Mouse (Mus musculus): ENCODE data around the gene Tenm2. TPM values are rescaled to one million over a fixed set of nuclear protein-coding genes. Genes with fewer than 3 reads are reported as not detected.
A peak's percentile ranks its signal among the peaks of the same experiment; 100 is the strongest.

Gene Tenm2
- polyA plus RNA-seq, 1 experiment, result 0.02 TPM

DNA sequence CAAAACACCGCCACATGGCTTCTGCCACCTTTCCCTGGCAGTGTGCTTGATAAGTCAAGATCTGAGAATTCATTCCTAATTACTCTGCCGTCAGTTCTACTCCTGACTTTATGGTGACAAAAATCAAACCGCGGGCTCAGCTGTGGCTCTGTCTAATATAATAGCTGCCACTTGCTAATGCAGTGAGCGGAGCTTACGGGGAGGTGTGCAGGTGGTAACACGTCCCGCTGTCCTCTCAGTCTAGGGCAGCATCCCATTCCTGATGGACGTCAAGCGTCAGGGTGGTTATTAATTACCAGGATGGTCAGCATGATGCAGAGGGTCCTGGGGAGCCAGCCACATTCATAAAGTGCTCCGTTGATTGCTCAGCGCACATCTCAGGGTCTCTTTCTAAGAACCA lies 903.5 kb downstream of the Tenm2 start:
- 82% methylated on average over 12 of the region's 12 CpGs for WGBS
- DNase-seq (ENCODE audit: low read depth, low spot score), result no peak

DNA sequence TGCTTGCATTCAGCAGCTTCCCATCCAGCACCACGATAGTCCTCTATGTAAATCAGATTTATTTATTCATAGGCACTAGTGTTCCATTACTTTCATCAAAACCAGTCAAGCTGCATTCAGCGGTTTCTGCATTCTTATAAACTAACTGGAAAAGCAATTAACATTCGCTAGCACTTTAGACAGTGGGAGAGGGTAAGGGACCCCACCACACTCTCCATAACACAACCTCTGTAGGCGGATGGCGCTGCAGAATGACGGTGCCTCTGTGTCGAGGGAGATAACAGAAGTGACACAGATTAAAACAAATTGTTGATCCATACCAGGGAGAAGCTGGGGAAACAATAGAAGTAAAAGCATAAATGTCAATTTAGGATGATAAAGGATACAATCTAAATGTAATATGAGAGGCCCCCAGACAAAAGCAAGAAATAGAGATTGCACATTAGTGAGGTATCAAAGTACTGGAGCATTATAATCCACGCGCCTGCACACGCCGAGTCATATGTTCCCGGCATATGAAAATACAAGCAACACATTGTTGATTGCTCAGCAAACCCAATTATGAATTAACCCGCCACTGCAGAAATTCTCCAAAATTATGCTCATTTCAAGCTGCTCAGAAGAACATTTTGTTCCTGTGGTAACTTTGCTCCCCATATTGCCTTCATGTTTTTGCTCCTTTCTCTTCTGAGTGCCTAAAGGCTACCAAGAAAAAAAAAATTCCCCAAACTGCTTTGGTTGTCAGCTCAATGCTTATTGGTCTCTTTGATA lies 904.2 kb downstream of the Tenm2 start:
- 76% methylated on average over 13 of the region's 13 CpGs for WGBS
- no peak for DNase-seq (ENCODE audit: low read depth, low spot score)

DNA sequence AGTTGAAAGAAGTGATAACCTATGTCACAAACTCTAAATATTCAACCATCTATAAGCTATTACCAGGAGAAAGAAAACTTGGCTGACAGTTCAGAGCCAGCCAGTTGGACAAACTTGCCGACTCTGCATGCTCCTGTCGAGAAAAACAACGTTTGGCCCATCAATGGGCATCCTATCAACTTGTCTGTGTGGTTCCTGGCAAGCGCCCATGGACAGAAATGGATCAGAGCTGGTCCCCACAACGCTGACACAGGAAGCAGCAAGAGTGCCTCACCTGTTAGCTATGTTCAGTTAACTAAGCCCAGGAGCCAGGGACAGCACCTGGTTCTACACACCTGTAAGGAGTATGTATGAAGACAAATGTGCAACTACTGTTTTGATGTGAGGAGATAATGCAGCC lies 908.5 kb downstream of the Tenm2 start:
- 73% methylated on average over 5 of the region's 5 CpGs for WGBS
- no peak for DNase-seq (ENCODE audit: low read depth, low spot score)

DNA sequence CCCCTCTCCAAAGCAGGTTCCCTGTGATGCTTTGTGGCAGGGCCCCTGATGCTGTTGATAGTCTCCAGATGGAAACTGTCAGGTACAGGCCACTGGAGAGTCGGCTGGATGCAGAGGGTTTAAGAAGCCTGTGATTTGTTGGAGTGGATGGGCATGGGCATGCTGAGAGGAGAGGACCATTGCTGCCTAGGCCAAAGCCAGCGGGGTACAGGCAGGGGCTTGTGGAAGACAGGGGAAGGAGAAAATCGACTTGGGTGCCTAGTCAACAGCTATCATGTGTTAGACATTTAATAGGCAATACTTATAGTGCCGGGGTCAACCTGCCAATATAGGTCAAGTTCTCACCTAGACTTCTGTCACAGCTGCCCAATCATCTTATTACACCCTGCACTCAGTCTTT lies 926.4 kb downstream of the Tenm2 start:
- DNase-seq (ENCODE audit: low read depth, low spot score), result no peak
- 70% methylated on average over 4 of the region's 4 CpGs for WGBS

DNA sequence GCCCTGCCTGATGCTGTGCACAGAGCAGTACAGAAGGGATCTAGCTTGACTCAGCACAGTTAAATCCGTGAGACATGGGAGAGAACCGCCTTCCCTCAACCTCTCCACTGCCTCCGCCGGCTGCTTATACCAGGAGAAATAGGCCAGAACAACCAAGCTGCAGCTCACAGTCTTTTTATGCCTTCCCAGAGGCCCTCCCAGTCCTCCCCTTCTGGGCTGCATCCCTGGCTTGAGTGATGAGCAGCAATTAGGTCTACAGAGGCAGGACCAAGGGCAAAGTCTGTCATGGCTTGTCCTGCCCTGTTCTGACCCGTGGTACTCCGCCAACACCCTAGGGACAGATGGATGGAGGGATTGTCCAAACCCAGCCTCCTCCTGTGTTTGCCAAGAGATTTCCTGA lies 928.5 kb downstream of the Tenm2 start:
- DNase-seq (ENCODE audit: low read depth, low spot score), result no peak
- 82% methylated on average over 6 of the region's 6 CpGs for WGBS

DNA sequence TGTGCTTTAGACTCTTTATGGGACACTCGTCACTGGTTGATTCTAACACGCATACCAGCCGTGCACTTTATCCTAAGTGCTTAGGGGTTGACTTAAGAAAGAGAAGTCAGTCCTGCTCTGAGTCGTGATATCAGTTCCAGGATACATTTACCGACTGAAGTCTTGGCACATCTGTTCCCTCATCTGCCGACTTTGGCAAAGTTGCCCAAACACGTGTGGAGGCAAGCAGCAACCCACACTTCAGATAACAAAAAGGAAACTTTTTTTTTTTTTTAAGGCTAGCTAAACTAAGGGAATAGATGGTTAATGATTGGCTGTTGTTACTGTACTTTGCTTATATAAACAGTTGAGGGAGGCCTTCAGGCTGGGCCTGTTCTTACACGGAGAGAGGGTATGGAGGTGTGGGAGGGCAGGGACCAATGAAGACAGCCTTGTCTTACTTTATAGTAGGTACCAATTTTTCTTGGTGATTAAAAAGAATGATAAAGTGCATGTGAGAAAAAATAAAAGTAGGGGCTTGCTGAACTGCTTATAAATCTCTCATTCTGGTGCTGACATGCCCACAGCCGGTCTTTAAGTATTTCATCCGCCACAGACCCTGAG lies 930.3 kb downstream of the Tenm2 start:
- WGBS, result 55% methylated on average over 10 of the region's 10 CpGs

DNA sequence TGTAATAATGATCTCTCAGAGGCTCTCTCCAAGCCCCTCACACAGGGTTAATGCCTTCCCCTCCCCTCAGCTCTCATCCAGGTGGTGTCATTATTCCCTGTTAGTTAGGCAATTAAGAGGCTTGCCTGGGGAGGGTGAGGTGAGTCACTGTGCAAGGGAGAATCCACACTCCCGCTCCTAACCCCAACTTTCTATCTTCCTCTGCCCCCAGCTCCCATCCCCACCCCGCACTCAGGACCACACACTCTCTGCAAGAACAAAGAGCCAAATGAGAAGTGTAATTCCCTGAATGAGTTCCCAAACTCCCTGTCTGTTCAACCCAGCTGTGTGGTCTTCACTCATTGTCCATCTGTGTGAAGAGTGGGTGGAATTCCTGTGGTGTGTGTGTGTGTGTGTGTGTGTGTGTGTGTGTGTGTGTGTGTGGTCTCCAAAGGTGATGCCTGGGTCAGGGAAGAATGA lies 932.8 kb downstream of the Tenm2 start:
- 61% methylated on average over 2 of the region's 2 CpGs for WGBS

More for the DNA sequence above, 930.3 kb downstream of the Tenm2 start:
- no peak for DNase-seq (ENCODE audit: low read depth, low spot score)

DNA sequence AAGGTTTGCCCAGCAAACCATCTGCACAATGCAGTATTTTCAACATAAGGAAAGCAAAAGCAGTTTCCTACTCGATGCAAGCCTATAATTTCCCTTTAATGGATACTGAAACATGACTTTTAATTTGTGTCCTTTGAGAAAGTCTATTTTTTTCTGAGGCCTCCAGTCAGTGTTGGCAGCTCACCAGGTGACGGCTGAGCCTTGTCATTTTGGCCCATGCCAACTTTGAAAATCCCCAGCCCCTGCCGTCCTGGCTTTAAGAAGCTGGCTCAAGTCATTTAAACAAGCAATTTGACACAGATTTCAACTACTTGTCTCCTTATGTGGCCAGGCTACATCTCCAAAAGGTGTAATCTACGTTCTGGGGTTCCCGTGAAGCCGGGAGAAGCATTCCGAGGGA lies 933.7 kb downstream of the Tenm2 start:
- DNase-seq (ENCODE audit: low read depth, low spot score), result no peak
- 43% methylated on average over 7 of the region's 7 CpGs for WGBS

More for the DNA sequence above, 932.8 kb downstream of the Tenm2 start:
- no peak for DNase-seq (ENCODE audit: low read depth, low spot score)

DNA sequence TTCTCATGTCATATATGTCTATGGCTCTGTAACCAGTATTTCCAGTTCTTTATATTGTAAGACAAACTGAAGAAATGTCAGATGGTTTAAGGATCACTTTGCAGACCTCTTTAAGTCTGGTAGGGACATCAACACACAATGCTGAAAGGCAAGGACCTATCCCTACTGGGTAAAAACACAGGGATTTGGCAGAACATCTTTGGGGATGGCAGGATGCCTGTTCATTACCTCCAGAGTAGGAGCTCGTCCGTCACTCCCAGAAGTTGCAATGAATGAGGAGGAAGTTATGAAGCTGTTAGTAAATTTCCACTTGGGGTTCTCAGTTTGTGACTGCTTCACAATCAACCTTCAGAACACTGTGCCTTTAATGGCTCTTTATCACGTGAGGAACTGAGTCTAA lies 939.2 kb downstream of the Tenm2 start:
- 45% methylated on average over 3 of the region's 3 CpGs for WGBS

DNA sequence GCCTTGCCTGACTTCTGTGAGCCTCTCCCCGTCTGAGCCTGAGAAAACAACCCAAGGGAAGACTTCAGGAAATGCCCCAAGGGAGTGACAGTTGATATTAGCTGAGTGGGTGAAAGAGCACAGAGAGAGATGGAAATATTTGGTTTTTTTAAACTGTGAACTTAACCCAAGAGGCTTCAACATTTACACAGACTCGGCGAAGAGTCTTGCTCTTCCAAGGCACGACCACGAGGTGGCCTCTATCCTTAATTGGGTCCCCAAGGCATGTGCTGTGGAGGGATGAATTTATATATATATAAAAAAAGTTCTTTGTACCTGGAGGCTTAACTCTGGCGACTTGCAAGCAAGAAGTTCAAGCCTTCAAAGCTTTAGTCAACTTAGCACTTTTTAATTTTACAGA lies 943.6 kb downstream of the Tenm2 start:
- WGBS, result 34% methylated on average over 6 of the region's 6 CpGs
- no peak for DNase-seq (ENCODE audit: low read depth, low spot score)

More for the DNA sequence above, 939.2 kb downstream of the Tenm2 start:
- no peak for DNase-seq (ENCODE audit: low read depth, low spot score)

DNA sequence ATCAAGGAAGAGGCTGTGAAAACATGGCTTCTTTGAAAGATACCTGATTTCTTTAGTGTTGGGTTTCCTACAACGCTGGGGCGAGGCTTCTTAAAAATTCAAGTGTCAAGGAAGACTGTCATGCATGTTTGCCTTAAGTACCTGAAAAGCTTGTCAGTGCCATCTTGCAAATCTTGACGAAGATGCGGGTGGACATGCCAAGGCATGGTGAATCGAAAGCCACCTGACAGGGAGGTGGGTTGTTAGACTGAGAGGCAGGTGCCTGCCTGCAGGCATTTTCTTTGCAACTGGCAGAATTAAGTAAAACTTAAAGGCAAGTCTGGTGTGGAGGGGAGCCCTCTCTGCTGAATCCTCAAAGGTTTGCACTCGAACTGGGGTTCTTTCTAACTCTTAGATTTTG lies 949.5 kb downstream of the Tenm2 start:
- 86% methylated on average over 6 of the region's 6 CpGs for WGBS
- no peak for DNase-seq (ENCODE audit: low read depth, low spot score)

DNA sequence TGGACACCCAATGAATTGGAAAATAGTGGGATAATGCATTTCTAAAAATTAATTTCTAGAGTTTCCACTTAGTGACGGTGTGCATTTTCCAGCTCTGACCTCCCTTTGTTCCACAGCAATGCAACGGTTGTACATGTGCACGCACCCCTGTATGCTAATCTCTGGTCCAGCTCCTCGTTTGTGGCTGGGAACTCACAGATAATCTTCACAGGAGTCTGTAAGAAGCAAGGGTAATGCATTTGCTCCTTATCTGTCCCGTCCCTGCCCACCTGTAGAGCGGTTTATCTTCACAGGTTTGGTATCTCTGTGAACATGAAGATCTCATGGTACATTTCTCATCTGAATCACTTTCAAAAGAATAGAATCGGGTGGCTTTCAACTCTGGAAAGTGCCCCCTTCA lies 955.2 kb downstream of the Tenm2 start:
- no peak for DNase-seq (ENCODE audit: low read depth, low spot score)
- WGBS, result 85% methylated on average over 7 of the region's 7 CpGs

DNA sequence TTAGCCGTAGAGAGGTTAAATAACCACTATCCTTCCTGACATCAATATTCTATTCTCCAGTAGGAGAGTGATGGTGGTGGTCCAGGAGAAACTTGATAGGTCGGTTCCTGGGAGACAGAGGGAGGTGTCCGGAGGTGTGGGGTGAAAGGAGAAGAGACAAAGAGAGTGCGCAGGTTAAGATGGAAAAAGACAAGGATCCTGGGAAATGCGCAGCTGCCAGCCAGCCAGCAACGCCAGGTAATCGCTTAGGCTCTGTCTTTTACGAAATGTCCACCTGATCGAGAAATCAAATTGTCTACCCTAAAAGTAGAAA lies 957.9 kb downstream of the Tenm2 start:
- WGBS, result 57% methylated on average over 9 of the region's 9 CpGs
- no peak for DNase-seq (ENCODE audit: low read depth, low spot score)

DNA sequence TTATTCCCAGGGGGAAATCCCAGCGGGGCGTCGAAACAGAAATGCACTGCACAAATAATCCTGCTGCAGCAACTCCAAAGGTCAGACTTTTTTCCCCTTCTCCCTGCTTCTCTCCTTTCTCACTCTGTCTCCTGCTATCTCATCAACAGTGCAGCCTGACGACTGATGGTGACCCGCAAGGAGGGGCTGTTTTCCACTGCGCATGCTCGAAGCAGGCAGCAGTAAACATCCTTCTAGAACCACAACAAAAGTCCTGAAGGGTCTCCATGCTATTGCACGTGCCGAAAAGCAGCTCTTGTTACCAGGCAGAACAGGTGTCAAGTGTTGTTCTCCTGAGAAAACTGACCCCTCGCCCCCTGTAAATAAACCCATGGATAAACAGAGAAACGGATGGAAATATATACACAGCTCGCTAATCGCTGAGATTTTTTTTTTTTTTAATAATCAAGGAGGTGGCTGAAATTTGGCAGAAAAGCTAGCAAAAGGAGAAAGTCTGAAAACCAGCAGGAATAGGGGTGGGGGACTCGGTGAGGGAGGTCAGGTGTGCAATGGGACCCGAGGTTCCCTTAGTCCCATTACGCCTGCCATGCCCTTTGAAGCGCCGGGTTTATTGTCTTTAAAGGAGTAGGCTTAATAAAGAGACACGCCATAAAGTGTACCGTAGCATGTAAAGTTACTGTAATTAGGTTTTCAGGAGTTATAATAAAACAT lies 958.4 kb downstream of the Tenm2 start:
- no peak for DNase-seq (ENCODE audit: low read depth, low spot score)
- 26% methylated on average over 20 of the region's 20 CpGs for WGBS

DNA sequence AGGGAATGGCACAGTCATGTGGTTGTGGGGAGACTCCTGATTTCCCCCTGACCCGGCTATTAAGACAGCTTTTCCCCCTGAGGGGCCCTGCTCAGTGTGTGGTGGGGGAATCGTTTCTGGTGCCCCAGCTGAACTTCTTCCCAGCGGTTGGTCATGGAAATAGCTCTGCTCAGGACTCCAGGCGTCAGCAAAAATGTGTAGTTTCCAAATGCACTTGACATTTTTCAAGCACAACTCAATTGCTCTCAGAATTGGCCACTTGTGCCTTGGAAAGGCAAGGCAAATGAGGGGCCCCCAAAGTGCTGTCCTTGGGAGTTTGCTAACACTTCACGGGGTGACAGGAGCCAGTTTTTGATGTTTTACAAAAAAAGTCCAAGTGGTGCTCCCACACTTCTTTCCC lies 959.7 kb downstream of the Tenm2 start:
- 55% methylated on average over 5 of the region's 5 CpGs for WGBS
- DNase-seq (ENCODE audit: low read depth, low spot score), result no peak

DNA sequence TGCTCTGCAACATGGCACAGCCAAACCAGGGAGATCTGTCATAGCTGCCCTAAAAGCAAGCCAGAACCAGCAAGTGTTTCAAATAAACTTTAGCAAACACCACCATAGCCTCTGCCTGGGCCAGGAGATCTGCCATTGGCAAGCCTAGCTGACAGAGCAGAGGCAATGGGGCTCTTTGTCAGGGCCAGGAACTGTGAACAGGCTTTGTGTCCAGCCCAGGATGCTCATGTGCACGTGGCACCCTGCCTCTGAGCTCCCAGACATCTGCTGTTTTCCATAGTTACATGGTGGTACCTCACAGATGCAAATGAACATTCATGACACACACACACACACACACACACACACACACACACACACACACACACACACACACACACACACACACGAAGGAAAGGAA lies 963.6 kb downstream of the Tenm2 start:
- no peak for DNase-seq (ENCODE audit: low read depth, low spot score)
- WGBS, result 75% methylated on average over 2 of the region's 2 CpGs

DNA sequence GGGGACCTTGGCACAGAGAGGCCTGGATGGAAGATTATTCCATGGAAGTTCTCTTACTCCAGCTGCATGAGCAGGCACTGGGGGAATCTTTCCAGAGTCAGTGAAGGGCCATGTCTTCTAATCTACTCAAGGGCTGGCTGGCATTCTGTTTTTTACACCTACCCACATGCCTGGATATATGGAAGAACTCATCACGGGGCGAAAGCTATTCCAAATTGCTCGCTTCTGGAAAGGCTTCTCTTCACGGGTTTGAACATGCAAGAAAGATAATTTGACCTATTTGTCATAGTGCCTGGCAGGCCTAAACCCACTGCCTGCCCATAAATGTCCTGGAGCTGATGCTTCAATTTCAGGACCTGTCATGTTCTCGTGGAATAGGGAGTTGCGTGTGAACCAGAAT lies 965.8 kb downstream of the Tenm2 start:
- WGBS, result 93% methylated on average over 6 of the region's 6 CpGs

DNA sequence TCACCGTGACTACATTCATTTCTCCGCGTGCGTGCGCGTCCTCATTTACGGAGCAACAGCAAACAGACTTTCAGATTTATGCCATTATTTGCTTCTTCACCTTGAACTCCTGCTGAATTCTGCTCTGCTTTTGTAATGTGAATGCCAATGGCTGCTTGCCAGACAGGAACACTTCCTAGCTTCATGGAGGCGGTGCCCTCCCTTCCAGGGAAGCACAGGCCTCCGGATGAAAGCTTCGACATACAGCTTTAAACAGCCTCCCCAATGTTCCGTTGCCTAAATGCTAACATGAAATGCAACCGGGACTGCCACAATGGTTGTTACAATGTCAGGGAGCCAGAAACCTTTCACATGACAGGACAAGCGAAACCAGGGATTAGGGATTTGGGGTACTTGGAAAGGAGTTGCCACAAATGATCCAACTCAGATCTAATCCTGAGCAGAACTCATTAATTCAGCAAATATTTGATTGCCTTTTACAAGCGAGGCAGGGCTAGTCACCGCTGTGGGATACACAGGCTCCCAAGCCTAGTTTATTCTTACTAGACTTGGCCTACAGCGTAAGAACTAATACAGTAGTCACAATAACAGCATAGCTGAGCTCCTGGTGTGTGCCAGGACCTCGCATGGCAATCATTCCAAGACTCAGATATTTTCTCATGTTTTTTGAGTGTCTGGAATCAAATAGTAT lies 970.8 kb downstream of the Tenm2 start:
- peak; percentile 13 for DNase-seq (ENCODE audit: low read depth, low spot score)
- 40% methylated on average over 17 of the region's 17 CpGs for WGBS

More for the DNA sequence above, 965.8 kb downstream of the Tenm2 start:
- DNase-seq (ENCODE audit: low read depth, low spot score), result no peak

DNA sequence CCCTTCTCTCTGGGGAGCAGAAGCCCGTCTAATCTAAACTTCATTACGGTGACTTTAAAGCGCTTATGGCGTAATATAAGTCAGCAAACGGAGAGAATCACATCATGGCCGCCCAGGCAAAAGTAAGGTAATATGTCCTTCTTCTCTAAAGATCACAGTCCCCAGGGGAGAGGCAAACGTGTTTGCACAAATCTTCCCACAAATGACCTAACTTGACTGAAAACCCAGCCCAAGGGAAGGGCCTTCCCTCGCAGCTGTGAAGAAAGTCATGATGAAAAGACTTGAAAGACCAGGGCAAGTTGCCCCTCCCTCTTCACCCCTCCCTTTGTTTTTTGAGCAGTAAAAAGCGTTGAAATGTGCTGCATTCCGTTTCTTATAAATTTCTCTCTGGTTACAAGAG lies 971.9 kb downstream of the Tenm2 start:
- WGBS, result 42% methylated on average over 10 of the region's 10 CpGs
- no peak for DNase-seq (ENCODE audit: low read depth, low spot score)

DNA sequence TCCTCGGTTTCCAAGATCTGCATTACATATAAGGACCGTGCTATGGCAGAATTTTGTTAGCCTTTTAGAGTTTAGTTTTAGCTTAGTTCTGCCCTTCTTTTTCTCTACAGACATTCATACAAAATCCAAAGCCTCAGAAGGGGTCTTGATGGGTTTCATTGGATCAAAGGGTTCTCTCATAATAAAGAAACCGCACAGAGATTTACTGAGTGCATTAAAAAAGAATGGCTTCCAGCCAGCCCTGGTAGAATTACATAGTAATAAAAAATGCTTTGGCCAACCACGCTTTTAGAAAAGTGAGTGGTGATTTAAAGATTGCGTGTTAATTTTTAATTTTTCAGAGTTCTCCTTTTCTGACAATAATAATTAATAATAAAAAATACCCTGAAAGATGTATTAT lies 978.6 kb downstream of the Tenm2 start:
- no peak for DNase-seq (ENCODE audit: low read depth, low spot score)
- WGBS, result 67% methylated on average over 5 of the region's 5 CpGs

All from large intestine, adult 2 months (tissue).